Mouse (Mus musculus) heart, adult 2 months (tissue): ENCODE results near the gene Spock1. TPM values are rescaled to one million over a fixed set of nuclear protein-coding genes. Genes with fewer than 3 reads are reported as not detected.
"Not testable (repeated sequence)": the region's sequence is repeated elsewhere in the genome, so short reads cannot be mapped to it uniquely, and the experiment has no call there.

Source experiments
- DNase-seq, 2 experiments: peaks; one replicate each; pipeline ENCODE4 v3.0.0; 2021
- H3K27ac ChIP-seq: fragments of 200-600 bp; 2 replicates; pipeline ENCODE4 v1.8.1; 2022
- H3K27me3 ChIP-seq: fragments of 200-500 bp; 2 replicates; pipeline ENCODE4 v1.6.1; 2012; ENCODE audit warnings: mild to moderate bottlenecking, low read length, inconsistent platforms, mixed read lengths; ENCODE audit not compliant: control insufficient read depth, insufficient read depth
- H3K36me3 ChIP-seq: fragments of 200-500 bp; 2 replicates; pipeline ENCODE4 v1.6.1; 2012; ENCODE audit warnings: low read length, inconsistent platforms; ENCODE audit not compliant: control insufficient read depth, insufficient read depth
- H3K4me1 ChIP-seq: fragments of 200-500 bp; 2 replicates; pipeline ENCODE4 v1.6.1; 2011; ENCODE audit warnings: low read length; ENCODE audit not compliant: control insufficient read depth, insufficient read depth
- H3K4me3 ChIP-seq: fragments of 200-600 bp; 2 replicates; pipeline ENCODE4 v1.8.1; 2022
- H3K79me2 ChIP-seq: fragments of 200-500 bp; replicated peaks from 2 replicates; pipeline ENCODE4 v1.6.1; 2012; ENCODE audit warnings: mild to moderate bottlenecking, inconsistent platforms, low read length, moderate library complexity, mixed read lengths; ENCODE audit not compliant: control insufficient read depth, insufficient read depth
- H3K9ac ChIP-seq: fragments of 200-500 bp; 2 replicates; pipeline ENCODE4 v1.6.1; 2012; ENCODE audit warnings: low read depth, mild to moderate bottlenecking, control low read depth, inconsistent platforms, low read length, mixed read lengths
- CTCF ChIP-seq: fragments of 200-600 bp; IDR thresholded peaks from 2 replicates; pipeline ENCODE4 v1.8.1; 2022; ENCODE audit warnings: antibody characterized with exemption, mild to moderate bottlenecking, moderate library complexity
- EP300 ChIP-seq: fragments of 200-500 bp; IDR thresholded peaks from 2 replicates; pipeline ENCODE4 v1.6.1; 2011; ENCODE audit warnings: low read depth, low read length, control low read depth; ENCODE audit not compliant: insufficient read depth
- POLR2A ChIP-seq: fragments of 200-500 bp; IDR thresholded peaks from 2 replicates; pipeline ENCODE4 v1.6.1; 2011; ENCODE audit warnings: mild to moderate bottlenecking, low read depth, low read length, control low read depth; ENCODE audit not compliant: insufficient read depth
- WGBS: fragments of 180-500 bp; shearing (Covaris S2); methylation state at CpG from one replicate; pipeline ENCODE4 v1.1.7; 2018; 5-methylcytosine and 5-hydroxymethylcytosine counted together
- intact Hi-C: fragments of 180-260 bp; cut with DNase I; formaldehyde crosslinking; loops from one replicate; pipeline ENCODE4 v1.15.1; 2025
- polyA plus RNA-seq: library from polyadenylated mRNA; depleted of rRNA; stranded (reverse); fragments of >200 nt; gene quantifications from 2 replicates; pipeline ENCODE4 v1.2.3, GENCODE M21; 2012
- total RNA-seq, 2 experiments: library from RNA; stranded (reverse); gene quantifications; 2 replicates each; pipeline ENCODE4 v1.2.3; 2021

Gene Spock1
- total and polyA plus RNA-seq, 3 experiments, result 0.04 TPM; not detected in 2

DNA sequence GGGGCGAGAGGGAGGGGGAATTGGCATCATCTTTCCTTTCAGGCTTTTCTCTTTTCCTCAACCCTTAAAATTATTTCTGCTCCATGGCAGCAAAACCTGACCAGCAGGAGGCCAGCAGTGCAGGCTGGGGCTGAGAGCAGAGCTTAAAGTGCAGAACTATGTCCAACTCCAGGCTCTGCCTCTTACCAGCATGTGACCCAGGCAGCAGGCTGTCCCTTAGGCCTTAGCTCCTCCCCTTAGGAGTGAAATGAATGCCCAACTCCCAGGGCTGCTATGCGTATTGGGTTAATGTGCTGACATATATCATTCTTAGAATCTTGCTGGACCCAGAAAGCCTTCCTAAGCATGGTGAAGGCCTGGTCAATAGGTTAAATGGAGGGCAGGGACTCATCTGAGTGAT lies 434.1 kb downstream of the Spock1 start:
- intact Hi-C loops, result no loop called here
- Histone ChIP-seq H3K27ac (no peak overlapping the region), H3K27me3 (no peaks in the 10 kb centered on the region), H3K4me1 (no peaks in the 10 kb centered on the region), H3K4me3 (no peak overlapping the region), H3K36me3 (no peaks in the 10 kb centered on the region), H3K9ac (no peak overlapping the region), H3K79me2 (no peaks in the 10 kb centered on the region)
- WGBS, result 65% methylated on average over 2 of the region's 2 CpGs
- DNase-seq, result no peak
- TF ChIP-seq POLR2A (no peak), EP300 (no peak)

DNA sequence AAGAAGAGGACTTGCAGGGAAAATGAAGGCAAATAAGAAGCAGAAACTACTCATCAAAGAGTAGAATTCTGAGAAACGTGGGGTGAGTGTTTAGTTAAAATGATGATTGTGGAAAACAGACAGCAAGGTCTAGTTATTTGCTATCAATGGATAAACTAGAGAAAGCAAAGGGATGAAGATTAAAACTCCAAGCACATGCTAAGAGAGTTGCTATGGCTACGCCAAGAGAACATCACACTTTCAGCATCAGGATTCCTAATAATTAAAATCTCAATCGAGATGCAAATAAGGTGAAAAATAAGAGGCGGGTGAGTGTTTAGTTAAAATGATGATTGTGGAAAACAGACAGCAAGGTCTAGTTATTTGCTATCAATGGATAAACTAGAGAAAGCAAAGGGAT lies 437.2 kb downstream of the Spock1 start:
- H3K4me1 ChIP-seq, H3K79me2 ChIP-seq, H3K36me3 ChIP-seq, H3K27me3 ChIP-seq, H3K4me3 ChIP-seq, H3K27ac ChIP-seq, H3K9ac ChIP-seq, intact Hi-C loops, DNase-seq: not testable (repeated sequence)
- WGBS, result 76% methylated on average over 4 of the region's 4 CpGs

DNA sequence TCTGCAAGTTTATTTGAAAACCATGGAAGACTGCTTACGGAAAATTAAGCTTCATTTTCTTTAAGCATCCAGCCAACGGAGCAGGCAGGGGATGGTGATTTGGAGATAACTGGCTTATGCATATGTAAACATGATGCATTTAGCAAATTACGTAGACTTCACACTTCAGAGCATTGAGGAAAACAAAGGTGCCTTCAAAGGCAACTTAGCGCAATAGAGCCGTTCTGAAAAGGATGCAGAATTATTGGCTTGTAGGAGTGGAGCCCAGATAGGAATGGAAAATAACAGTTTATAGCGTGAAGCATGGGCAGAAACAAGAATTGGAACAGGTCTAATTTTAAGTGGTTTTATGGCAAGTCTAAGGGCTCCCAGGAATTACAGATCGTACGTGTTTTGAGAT lies 448.2 kb downstream of the Spock1 start:
- no peak for DNase-seq
- no peaks in the 10 kb centered on the region for H3K27me3 ChIP-seq
- TF ChIP-seq CTCF, result no peak
- TF ChIP-seq EP300, result no peak
- TF ChIP-seq POLR2A, result no peak
- no peaks in the 10 kb centered on the region for H3K79me2 ChIP-seq
- 85% methylated on average over 8 of the region's 8 CpGs for WGBS
- H3K9ac ChIP-seq, result no peak overlapping the region
- H3K27ac ChIP-seq, result no peak overlapping the region
- intact Hi-C loops, result no loop called here
- no peaks in the 10 kb centered on the region for H3K36me3 ChIP-seq
- no peaks in the 10 kb centered on the region for H3K4me1 ChIP-seq
- no peak overlapping the region for H3K4me3 ChIP-seq

DNA sequence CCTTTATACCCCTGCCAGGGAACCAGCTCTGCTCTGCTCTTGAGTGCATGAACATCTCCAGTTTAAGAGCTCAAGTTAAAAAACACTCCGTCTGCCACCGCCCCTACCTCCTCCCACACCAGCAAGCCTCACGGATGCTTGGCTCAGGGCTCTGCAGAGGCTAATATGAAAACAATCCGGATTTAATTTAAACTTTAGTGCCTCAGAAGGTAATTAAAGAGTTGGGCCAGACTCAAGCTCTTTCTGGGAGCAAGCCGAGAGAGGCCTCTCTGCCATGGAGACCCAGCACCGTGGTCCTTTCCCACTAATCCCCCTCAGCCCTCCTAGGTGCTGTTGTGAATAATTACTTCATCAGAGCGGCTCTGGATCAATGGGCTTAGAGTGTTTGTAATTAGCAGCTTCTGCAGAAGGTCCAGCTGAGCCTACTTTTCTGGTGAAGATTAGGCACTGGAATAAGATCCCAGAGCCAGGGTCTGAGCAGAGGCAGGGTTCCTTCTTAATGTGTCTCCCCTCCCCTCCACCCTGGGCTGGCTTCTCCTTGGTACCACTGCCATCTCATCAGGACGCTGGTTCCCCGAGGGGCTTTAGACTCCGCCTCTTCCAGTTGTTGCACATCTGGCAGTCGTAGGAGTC lies 457.8 kb downstream of the Spock1 start:
- Histone ChIP-seq H3K4me1 (no peaks in the 10 kb centered on the region), H3K9ac (no peak overlapping the region), H3K27me3 (no peaks in the 10 kb centered on the region; the same call in 1 of the 2 replicates), H3K79me2 (no peaks in the 10 kb centered on the region), H3K4me3 (no peak overlapping the region), H3K27ac (no peak overlapping the region), H3K36me3 (no peaks in the 10 kb centered on the region)
- WGBS, result 41% methylated on average over 11 of the region's 11 CpGs
- DNase-seq, result no peak
- intact Hi-C loops, result no loop called here
- TF ChIP-seq POLR2A, result no peak
- TF ChIP-seq CTCF, result no peak
- TF ChIP-seq EP300, result no peak

DNA sequence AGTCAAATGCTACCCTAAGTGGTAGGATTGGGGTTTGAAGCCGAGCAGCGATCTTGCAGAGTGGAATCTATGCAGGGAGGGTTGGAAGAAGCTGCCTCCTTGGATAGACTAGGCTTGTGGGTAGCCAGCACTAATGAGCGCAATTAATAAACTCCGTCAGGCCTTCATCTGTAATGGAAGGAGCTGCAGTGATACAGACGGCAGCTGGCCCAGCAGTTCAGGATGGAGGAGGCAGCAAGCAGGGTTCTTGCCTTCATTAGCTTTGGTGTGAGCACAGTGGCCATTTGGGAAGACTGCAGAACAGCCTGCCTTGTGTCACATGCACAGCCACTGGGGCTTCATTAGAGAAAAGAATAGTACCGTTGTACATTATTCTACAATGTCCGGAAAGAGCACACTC lies 459.2 kb downstream of the Spock1 start:
- Histone ChIP-seq H3K4me1 (no peaks in the 10 kb centered on the region), H3K27me3 (no peaks in the 10 kb centered on the region; the same call in 1 of the 2 replicates), H3K27ac (no peak overlapping the region), H3K79me2 (no peaks in the 10 kb centered on the region), H3K36me3 (no peaks in the 10 kb centered on the region), H3K4me3 (no peak overlapping the region), H3K9ac (no peak overlapping the region)
- DNase-seq, result no peak
- no peak for TF ChIP-seq CTCF
- TF ChIP-seq EP300, result no peak
- TF ChIP-seq POLR2A, result no peak
- intact Hi-C loops, result no loop called here
- WGBS, result 87% methylated on average over 7 of the region's 7 CpGs

DNA sequence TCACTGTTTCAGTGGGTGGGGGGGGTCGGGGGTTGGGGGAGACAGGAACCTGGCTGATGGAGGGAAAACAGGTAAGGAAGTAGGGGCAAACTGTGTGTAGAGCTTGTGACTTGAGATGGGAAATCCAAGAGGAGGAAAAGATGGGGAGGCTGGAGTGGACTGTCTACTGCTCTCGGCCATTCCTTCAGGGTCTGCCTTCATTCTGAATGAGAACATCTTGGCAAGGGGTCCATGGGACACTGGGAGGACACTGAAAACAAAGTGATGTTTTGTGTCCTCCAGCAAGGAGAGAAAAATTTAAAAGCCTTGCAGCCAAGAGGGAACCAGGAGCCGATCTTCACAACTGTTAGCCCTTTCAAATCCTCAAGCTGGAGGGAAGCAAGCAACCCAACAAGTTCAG lies 463.2 kb downstream of the Spock1 start:
- 60% methylated on average over 3 of the region's 3 CpGs for WGBS
- no peak overlapping the region for H3K27ac ChIP-seq
- H3K36me3 ChIP-seq, result no peaks in the 10 kb centered on the region
- no peak for DNase-seq
- no peaks in the 10 kb centered on the region; the same call in 1 of the 2 replicates for H3K27me3 ChIP-seq
- H3K79me2 ChIP-seq, result no peaks in the 10 kb centered on the region
- no peaks in the 10 kb centered on the region for H3K4me1 ChIP-seq
- intact Hi-C loops, result no loop called here
- no peak overlapping the region for H3K9ac ChIP-seq
- TF ChIP-seq CTCF (no peak), POLR2A (no peak), EP300 (no peak)
- no peak overlapping the region for H3K4me3 ChIP-seq
